Mouse (Mus musculus) layer of hippocampus, postnatal 14 days (tissue): ENCODE measurements around the gene Mrpl52. TPM values are rescaled to one million over a fixed set of nuclear protein-coding genes. Genes with fewer than 3 reads are reported as not detected.

Experiments
- DNase-seq, 2 experiments: peaks; one replicate each; pipeline ENCODE4 v3.0.0; 2021 to 2022; ENCODE audit warnings: low spot score in 2 of 2, mixed read lengths in 1 of 2
- total RNA-seq, 2 experiments: library from RNA; stranded (reverse); gene quantifications; 2 replicates each; pipeline ENCODE4 v1.2.3; 2021

Gene Mrpl52
- total RNA-seq, 2 experiments from 2014 or later: 92.7 to 96.6 TPM

DNA sequence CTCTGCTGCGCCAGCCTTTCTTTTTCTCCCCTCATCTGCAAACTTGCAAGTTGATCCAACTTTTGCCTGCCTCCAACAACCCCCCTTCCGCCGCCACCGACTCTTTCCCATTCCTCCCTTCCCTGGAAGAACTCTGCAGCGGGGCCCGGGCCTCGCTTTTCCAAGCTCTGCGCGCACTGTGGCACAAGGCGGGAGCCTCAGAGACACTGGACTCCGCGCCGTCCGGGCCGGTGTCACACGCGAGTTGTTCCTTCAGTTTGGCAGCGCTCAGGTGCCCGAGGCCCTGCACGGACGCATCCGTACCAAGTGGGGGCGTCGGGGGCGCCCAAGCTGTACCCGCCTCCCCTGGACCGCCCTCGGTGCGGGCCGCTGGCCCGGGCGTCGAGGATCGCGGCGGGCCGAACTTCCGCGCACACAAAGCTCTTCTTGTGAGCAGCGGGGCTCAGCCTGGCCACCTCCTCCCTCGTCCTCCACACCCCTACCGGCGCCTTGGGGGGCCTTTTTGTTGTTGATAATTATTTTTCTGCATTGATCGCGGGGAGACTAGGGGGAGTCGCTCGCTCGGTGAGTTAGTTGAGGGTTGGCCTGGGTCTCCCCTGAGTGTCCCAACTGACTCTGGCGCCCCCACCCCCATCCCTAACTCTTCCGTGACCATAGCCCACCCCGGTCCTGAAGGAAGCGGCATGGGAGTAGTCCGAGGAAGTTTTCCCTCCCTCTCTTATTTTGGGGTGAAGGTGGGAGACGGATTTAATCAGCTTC is 5.5 kb downstream of the Mrpl52 start:
- no peak for DNase-seq

DNA sequence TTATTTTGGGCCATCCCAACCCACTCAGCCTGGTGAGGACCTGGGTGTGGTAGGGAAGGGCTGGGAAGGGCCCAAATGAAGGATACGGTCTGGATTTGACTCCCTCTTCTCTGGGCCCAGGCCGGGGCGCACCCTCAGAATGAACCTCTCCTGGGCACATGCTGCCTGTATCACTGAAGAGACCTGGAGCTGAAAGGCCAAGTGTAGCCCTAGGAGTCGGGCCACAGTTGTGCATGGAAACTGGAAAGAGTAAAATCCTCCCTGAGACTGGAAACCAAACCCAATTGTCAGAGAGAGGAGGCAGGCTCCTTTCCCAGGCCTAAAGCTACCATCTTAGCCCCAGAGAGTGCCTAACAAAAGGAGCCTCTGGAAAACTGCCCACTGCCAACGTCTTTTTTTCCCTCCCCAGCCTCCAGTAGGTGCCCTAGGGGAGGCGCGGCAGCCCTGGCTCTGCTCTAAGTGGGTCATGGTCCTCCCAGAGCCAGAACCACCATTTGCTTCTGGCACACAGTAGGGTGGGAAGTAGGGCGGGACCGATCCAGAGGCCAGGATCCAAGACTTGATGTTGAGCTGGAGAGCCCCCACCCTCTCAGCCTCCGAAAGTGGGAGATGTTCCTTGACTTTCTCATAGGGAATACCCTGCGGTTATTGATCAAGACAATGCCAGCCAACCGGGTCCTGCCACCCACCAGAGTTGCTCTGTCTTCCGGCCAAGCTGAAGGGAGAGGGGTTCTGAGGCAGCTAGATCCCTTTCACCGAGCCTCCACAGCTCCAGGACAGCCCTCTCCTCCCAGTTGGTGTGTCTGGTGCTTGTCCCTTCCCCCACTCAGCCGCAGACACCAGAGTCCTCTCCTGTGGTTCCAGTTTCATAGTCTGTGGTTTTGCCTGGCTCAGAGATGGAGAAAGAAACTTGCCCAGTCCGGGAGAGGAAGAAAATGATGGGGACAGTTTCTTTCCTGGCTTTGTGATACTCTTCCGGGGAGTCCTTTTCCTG is 6.4 kb downstream of the Mrpl52 start:
- DNase-seq: peak; percentile 36 to 65

DNA sequence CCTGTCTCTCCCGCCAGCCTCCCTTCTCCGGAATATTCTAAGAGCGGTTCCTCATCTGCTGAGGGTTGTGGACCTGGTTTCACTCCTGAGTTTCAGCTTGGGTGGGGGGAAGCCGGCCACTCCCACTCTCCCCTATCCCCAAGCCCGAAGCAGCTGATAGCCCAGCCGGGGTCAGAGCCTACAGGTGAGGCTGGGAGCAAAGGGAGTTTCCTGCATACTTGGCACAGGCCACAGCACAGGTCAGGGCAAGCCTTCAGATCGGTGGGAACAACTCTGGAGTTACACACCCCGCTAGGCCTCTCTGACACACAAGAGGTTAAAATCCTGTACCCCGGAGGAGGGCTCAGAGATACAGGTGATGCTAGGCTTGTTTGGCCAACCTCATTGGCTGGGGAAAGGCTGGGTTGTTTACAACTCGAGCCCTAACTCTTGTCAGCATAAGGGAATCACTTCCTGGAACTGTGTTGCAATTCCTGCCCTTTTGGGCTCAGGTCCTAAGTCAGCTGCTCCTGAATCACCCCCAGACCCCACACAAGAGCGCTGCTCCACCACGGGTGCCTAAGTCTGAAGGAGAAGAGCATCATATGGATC is 7.3 kb downstream of the Mrpl52 start:
- no peak for DNase-seq

DNA sequence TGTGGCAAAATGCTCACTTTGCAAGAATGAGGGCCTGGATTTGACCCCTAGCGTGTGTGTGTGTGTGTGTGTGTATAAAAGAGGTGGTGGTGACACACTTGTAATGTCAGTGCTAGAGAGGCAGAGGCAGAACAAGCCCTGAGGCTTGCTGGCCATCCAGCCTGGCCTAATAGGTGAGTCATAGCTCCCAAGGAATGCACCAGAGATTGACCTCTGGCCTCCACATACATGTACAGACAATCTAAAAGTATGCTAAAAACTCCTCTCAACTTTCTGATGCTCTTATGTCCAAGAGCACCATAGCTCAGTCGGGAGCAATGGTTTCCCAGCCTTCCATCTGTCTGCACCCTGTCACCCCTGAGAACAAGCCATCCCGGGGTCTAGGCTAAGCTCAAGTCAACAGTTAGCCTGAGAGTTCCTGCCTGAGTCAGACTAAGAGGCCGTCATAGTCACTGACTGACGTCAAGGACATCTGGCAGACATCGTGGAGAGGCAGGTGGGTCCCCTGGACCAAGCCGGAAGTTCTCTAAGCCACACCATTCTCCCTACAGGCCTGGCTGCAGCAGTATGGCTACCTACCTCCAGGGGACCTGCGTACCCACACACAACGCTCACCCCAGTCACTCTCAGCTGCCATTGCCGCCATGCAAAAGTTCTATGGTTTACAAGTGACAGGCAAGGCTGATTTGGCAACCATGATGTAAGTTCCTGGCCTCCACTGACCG is 8.6 kb downstream of the Mrpl52 start:
- no peak for DNase-seq

DNA sequence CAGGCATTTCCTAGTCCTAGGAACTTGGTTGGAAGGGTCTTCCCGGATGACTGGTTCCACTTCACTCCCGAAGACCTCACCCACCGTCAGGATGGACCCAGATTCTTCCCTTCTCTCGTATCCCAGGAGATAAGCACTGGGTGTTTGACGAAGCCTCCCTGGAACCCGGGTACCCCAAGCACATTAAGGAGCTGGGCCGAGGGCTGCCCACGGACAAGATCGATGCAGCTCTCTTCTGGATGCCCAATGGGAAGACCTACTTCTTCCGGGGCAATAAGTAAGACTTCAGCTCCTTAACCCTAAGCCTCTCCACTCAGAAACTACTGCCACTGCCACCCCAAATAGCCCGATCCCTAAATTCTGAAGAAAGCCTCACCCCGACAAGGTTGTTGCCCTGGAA is 12.4 kb downstream of the Mrpl52 start:
- no peak for DNase-seq

DNA sequence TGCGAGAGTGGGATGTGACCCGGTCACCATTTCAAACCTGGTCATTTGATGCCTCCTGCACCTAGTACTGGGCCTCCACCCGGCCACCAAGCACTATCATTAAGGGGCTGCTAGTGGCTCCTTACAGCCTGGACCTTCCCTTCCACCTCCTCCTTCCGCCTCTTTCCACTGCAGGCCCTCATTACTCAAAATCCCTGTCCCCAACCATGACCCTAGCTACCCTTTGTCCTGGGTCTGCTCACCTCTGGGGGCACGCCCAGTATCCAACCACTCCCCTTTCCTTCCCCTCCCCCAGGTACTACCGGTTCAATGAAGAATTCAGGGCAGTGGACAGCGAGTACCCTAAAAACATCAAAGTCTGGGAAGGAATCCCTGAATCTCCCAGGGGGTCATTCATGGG is 12.9 kb downstream of the Mrpl52 start:
- no peak for DNase-seq

DNA sequence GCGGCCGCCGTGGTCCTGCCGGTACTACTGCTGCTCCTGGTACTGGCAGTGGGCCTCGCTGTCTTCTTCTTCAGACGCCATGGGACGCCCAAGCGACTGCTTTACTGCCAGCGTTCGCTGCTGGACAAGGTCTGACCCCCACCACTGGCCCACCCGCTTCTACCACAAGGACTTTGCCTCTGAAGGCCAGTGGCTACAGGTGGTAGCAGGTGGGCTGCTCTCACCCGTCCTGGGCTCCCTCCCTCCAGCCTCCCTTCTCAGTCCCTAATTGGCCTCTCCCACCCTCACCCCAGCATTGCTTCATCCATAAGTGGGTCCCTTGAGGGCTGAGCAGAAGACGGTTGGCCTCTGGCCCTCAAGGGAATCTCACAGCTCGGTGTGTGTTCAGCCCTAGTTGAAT is 13.8 kb downstream of the Mrpl52 start:
- no peak for DNase-seq

DNA sequence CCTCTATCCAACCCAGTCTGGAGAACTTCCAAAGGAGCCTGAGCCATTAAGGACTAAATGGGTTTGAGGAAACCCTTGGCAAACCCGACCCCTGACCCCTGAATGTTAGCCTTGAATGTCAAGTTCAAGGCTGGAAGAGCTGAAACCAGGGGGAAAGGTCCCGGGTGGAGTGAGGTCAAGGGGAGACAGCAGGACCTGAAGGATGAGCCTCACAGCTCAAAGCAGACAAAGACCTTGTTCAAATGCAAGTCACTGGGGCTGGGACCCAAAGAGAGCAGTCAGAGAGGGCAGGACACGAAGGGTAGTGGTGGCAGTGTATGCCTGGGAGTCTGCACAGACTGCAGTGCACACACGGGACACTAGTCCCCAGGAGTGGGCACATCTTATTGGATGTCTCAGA is 14.7 kb downstream of the Mrpl52 start:
- DNase-seq: no peak

DNA sequence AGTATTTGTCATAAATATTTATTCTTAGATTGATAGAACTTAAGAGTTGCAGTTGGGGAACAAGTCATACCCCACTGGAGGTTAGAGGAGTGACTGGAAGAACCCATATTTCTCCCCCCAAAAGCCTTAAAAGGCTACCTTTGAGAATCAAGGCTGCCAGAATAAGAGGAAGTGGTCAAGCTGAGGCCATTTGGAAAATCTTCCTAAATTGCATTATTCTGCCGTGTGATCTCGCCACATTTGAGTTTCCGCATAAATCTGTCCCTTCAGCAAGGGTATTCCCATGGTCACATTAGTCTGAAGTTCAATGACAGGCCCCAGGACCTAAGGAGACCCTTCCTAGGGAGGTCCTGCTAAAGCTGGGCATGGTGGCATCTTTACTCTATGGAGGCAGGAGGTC is 15.8 kb downstream of the Mrpl52 start:
- no peak for DNase-seq

DNA sequence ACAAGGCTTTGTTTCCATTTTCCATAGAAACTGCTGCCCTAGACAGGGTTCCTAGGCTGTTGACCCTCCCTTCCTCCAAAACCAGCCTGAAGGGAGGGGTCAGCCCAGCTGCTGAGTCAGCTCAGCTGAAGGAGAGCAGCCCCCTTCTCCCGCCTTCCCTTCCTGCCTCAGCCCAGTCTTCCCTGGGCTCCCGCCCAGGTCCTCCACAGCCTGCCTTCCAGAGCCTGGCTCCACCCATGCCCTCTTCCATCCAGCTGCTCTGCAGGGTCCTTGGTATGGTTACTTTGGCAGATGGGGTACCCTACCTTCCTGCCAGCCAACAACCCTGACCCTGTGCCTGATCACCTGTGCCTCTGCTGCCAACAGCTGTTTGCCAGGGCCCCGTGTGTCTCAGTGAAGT is 16.5 kb downstream of the Mrpl52 start:
- no peak for DNase-seq

DNA sequence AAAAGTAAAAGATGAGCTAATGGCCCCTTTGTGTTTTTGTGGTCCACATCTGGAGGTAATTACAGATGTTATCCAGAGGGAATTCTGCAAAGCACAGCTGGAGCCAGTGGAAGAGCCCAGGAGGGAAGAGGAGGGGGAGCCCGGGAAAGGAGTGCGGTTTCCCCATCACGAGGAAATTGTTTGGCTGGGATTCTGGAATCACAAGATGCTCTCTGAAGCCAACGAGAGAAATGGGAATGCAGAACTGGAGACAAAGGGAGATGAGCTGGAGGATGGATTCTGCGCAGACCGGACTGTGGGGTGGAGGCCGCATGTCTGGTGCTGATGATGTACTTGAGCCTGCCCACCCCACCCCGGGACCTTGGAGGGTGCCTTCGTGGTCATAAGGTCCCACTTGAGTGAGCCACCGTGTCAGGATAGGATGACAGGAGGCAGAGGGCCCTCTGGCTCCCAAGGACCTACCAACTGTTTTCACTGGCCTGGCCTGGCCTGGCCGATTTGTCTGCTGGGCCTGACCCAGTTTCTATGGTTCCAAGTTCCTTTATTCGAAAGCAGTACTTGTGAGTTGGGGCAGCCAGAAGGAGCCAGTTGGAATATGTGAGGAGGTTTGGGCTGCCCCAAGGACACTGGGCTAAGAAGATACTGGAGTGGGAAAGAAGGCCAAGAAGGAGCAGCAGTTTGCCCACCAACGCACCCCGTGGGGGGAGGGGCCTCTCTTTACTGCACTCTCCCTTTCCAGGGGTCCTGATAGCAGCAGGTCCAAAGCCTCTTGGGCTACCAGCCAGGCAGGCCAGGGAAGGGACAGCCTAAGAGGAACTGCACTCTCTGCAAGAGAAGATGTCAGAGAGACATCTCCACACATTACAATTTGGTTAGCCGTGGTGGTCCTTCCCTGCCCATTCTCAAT is 17.3 kb downstream of the Mrpl52 start:
- peak in 1 of 2 experiments; percentile 39 for DNase-seq

DNA sequence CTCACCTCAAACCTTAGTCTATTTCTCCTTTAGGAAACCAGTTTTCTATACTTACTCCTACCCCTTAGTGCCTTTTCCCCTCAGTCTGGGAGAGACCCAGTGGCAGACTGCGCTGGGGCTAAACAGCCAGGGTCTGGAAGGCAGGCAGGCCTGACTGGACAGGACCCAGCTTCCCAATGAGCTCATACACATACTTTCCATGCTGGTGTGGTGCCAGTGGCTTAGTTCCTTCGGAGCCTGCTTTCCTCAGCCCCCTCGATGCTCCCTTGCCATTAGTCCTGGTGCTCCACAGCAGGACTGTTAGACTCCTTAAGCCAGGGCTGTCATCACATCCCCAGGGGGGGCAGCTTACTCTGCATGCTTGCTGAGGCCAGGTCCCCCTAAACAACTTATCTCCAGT is 18.8 kb downstream of the Mrpl52 start:
- no peak for DNase-seq

DNA sequence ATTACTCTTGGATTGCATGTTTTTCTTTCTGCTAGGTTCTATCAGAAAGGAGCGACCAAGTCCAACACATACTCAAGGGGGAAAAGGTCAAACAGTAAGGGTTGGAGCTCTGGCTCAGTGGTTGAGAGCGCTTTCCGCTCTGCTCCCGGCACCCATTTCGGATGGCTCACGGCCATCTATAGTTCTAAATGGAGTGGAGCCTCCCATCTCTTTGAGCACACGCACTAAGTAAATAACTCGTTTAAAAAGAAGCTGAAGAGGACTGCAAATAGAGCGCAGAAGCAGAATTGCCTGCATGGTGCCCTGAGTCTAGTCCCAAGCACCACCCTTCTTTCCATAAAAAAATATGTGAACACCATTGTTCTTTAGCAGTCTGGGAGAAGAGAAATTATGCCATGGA is 26.9 kb downstream of the Mrpl52 start:
- DNase-seq: no peak

DNA sequence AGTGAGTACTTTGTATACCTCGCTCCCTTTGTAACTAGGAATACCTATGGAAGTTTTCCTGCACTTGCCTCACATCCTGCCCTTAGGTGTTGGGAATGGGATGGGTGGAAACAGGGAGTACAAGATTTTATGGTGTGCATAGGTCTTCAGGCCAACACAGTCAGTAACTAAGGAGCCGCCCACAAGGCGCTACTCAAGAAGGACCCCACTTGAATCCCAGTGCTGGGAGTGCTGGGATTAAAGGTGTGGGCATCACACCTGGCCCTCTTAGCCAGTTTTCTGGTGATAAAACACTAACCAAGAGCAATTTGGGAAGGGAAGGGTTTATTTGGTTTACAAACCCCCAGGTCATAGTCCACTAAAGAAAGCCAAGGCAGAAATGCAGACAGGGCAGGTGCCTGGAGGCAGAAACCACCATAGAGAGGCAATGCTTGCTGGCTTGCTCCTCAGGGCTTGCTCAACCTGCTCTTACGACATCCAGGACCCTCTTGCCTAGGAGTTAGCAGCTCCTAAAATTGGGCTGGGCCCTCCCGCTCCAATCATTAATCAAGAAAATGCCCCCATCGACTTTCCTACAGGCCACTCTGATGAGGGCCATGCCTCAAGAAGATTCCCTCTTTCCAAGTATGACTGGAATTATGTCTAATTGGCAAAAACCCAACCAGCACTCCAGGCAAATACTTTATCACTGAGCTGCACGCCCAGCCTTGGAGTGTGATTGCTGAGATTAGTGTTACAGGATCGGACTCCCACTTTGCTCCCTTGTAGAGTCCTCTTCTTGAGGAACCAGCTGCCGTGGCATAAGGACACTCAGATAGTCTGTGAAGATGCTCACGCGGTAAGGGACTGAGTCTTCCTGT is 28.2 kb downstream of the Mrpl52 start:
- DNase-seq: no peak

DNA sequence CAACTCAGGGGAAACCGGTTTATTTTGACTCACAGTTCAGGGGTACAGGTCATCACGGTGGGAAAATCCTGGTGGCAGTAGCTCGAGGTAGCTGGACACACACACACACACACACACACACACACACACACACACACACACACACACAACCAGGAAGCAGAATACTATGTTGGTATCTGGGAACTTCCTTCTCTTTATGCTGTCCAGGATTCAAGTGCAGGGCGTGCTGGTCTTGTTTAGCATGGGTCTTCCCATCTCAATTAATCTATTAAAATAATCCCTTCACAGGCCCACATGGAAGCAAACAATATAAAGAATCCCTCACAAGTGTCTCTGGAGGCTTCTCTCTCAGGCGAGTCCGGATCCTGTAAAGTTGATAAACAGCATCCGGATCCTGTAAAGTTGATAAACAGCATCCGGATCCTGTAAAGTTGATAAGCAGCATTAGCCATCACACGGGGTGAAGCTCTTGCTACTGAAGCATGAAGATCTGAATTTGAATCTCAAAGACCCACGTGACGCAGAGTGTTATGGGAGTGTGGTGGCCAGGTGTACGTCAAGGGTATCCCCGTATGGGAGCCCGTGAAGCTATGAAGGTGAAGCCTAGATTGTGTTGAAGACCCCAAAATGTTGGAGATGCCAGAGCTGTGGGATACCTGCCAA is 31.3 kb downstream of the Mrpl52 start:
- no peak for DNase-seq

DNA sequence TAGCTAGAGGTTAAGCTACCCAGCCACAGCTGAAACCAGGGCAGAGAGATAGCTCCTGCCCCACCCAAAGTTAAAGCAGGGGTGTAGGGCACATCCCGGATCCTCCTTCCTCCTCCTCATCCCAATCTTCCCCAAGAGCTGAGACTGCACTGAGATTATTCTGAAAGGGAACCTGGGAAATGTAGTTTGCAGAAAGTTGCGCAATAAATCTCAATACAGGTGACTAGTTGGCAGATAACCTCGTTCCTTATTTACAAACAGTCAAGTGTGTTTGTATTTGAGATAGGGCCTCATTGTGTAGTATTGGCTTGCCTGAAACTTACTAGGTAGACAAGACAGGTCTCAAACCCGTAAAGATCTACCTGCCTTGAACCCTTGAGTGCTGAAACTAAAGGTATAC is 35.4 kb downstream of the Mrpl52 start:
- no peak for DNase-seq

DNA sequence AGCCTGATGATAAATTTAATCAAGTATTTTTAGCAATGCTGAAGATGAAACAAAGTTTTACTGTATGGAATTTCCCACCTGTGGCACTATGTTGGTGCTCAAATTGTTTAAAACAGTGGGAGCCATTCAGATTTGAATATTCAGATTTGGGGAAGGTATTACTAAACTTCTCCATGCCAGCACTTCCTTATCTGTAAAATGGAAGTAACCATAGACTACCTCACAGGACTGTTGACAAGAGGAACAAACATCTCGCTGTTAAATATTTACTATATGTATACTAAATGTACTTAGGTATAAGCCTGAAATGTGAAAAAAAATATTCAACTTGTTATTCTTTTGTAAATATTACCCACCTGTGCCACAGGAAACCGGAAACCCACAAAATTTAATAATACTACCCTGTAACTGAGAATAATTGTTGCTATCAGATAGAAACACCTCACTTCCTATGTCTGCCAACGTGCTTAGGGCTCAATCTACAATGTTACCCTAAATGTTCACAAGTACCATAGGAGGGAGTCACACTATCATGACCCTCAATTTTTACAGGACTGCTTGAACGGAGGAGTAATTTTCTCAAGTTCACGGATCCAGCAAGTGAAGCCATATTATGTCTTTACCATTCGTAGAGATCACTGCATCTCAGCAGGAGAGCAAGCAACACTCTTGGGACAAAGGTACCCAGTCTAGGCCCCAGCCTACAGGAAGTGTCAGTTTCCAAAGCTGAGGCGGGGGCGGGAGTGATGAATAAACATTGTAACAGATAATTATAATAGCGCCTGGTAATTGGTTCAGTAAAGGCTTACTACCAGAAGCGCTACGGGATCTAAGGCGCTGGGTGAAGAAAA is 36.6 kb downstream of the Mrpl52 start:
- DNase-seq: no peak

DNA sequence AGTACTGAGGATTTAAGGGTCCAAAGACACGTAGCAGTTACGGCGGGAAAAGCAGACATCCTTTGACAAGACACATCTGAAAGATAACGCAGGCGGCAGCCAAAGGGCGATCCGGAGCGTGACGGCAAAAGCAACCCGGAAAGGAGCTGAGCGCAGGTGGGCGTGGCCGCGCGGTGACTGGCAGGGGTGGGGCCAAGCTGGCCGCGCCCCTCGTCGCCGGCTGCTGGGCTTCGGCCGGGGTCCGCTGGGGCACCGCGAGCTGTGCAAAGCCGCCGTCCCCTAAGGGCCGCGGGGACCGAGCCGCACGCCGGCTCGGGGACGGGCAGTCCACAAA is 37.2 kb downstream of the Mrpl52 start, which contains the start of gene Lrp10:
Lrp10 (plus strand) TSS at position 179 of the 334 bp plus-strand sequence.
- DNase-seq: peak; percentile 81 to 86
